Mouse (Mus musculus) midbrain, embryonic 16.5 days (tissue): ENCODE results near the gene Macrod2. TPM values are rescaled to one million over a fixed set of nuclear protein-coding genes. Genes with fewer than 3 reads are reported as not detected.

Source experiments
- ATAC-seq: fragments of 200-750 bp; cut with Nextera tagmentation; 2 replicates; pipeline ENCODE4 v1.8.0; 2017; ENCODE audit warnings: moderate TSS enrichment
- H3K27ac ChIP-seq: fragments of 300-500 bp; sonication (generic); 2 replicates; pipeline ENCODE4 v1.5.1; 2014; ENCODE audit warnings: mild to moderate bottlenecking, low read length, mixed read lengths
- H3K27me3 ChIP-seq: fragments of 300-500 bp; sonication (generic); 2 replicates; pipeline ENCODE4 v1.6.1; 2014; ENCODE audit warnings: low read depth, low read length, mixed read lengths; ENCODE audit not compliant: control insufficient read depth, insufficient read depth
- H3K36me3 ChIP-seq: fragments of 300-500 bp; sonication (generic); 2 replicates; pipeline ENCODE4 v1.6.1; 2014; ENCODE audit warnings: mild to moderate bottlenecking, low read length, moderate library complexity, mixed read lengths; ENCODE audit not compliant: control insufficient read depth, insufficient read depth
- H3K4me1 ChIP-seq: fragments of 300-500 bp; sonication (generic); 2 replicates; pipeline ENCODE4 v1.6.1; 2014; ENCODE audit warnings: mild to moderate bottlenecking, low read length, mixed read lengths; ENCODE audit not compliant: control insufficient read depth, insufficient read depth
- H3K4me2 ChIP-seq: fragments of 300-500 bp; sonication (generic); 2 replicates; pipeline ENCODE4 v1.6.1; 2014; ENCODE audit warnings: mild to moderate bottlenecking, low read length, mixed read lengths
- H3K4me3 ChIP-seq: fragments of 300-500 bp; sonication (generic); 2 replicates; pipeline ENCODE4 v1.5.1; 2014; ENCODE audit warnings: low read depth, mild to moderate bottlenecking, low read length, moderate library complexity, mixed read lengths
- H3K9ac ChIP-seq: fragments of 300-500 bp; sonication (generic); 2 replicates; pipeline ENCODE4 v1.6.1; 2014; ENCODE audit warnings: low read depth, low read length, mixed read lengths
- H3K9me3 ChIP-seq: fragments of 300-500 bp; sonication (generic); replicated peaks from 2 replicates; pipeline ENCODE4 v1.6.1; 2014; ENCODE audit warnings: mild to moderate bottlenecking, low read length, mixed read lengths; ENCODE audit not compliant: control insufficient read depth, poor library complexity, severe bottlenecking
- WGBS: fragments of 180-500 bp; shearing (Covaris S2); extraction: QIAGEN DNeasy Blood & Tissue Kit; methylation state at CpG from one replicate; pipeline ENCODE4 v1.1.7; 2014; 5-methylcytosine and 5-hydroxymethylcytosine counted together
- polyA plus RNA-seq: library from polyadenylated mRNA; unstranded; fragments of >200 nt; fragmentation: Nextera tagmentation; extraction: Ambion mirVana; gene quantifications from 2 replicates; pipeline ENCODE4 v1.2.1, GENCODE M21; 2015

Macrod2 gene
- polyA plus RNA-seq, 1 experiment from 2014 or later = 96.9 TPM

- H3K4me1 ChIP-seq = no peaks in the 10 kb centered on the region
- H3K27ac ChIP-seq = no peak overlapping the region
Observed at GRCm38 (mm10) chr2:141820795-141821194, 1425.7 kb downstream of the Macrod2 start.

GRCm38 (mm10) chr2:141825606-141826495, 1430.7 kb downstream of the Macrod2 start:
- no peak for ATAC-seq
- WGBS = 75% methylated on average over 8 of the region's 8 CpGs
- Histone ChIP-seq H3K4me3 (no peak overlapping the region), H3K27me3 (no peaks in the 10 kb centered on the region), H3K27ac (no peak overlapping the region), H3K9me3 (no peaks in the 10 kb centered on the region), H3K36me3 (no peaks in the 10 kb centered on the region), H3K4me1 (no peaks in the 10 kb centered on the region), H3K9ac (no peak overlapping the region), H3K4me2 (no peak overlapping the region)

More at GRCm38 (mm10) chr2:141820795-141821194, 1425.7 kb downstream of the Macrod2 start:
- H3K27me3 ChIP-seq = no peaks in the 10 kb centered on the region
- H3K9me3 ChIP-seq = no peaks in the 10 kb centered on the region
- ATAC-seq = no peak
- H3K4me3 ChIP-seq = no peak overlapping the region
- H3K36me3 ChIP-seq = no peaks in the 10 kb centered on the region
- no peak overlapping the region for H3K9ac ChIP-seq
- no peak overlapping the region for H3K4me2 ChIP-seq

GRCm38 (mm10) chr2:141830496-141830895, 1435.4 kb downstream of the Macrod2 start:
- Histone ChIP-seq H3K27ac (no peak overlapping the region), H3K9me3 (no peaks in the 10 kb centered on the region), H3K4me2 (no peak overlapping the region), H3K9ac (no peak overlapping the region), H3K4me1 (no peaks in the 10 kb centered on the region), H3K36me3 (no peaks in the 10 kb centered on the region), H3K27me3 (no peaks in the 10 kb centered on the region), H3K4me3 (no peak overlapping the region)
- no peak for ATAC-seq
- 86% methylated on average over 2 of the region's 2 CpGs for WGBS

GRCm38 (mm10) chr2:141831515-141831914, 1436.4 kb downstream of the Macrod2 start:
- ATAC-seq = no peak

GRCm38 (mm10) chr2:141834156-141834782, 1439.2 kb downstream of the Macrod2 start:
- H3K4me3 ChIP-seq = no peak overlapping the region
- H3K4me1 ChIP-seq = no peaks in the 10 kb centered on the region
- no peak overlapping the region for H3K4me2 ChIP-seq
- no peak for ATAC-seq
- no peaks in the 10 kb centered on the region for H3K9me3 ChIP-seq
- 86% methylated on average over 4 of the region's 4 CpGs for WGBS
- no peaks in the 10 kb centered on the region for H3K27me3 ChIP-seq
- no peak overlapping the region for H3K27ac ChIP-seq
- no peaks in the 10 kb centered on the region for H3K36me3 ChIP-seq
- H3K9ac ChIP-seq = no peak overlapping the region

More at GRCm38 (mm10) chr2:141831515-141831914, 1436.4 kb downstream of the Macrod2 start:
- H3K36me3 ChIP-seq = no peaks in the 10 kb centered on the region
- H3K9me3 ChIP-seq = no peaks in the 10 kb centered on the region
- no peak overlapping the region for H3K4me3 ChIP-seq
- H3K9ac ChIP-seq = no peak overlapping the region
- H3K27me3 ChIP-seq = no peaks in the 10 kb centered on the region
- WGBS = 75% methylated on average over 5 of the region's 5 CpGs
- H3K4me2 ChIP-seq = no peak overlapping the region
- H3K4me1 ChIP-seq = no peaks in the 10 kb centered on the region
- H3K27ac ChIP-seq = no peak overlapping the region

- Histone ChIP-seq H3K9ac (no peak overlapping the region), H3K36me3 (no peaks in the 10 kb centered on the region), H3K4me3 (no peak overlapping the region), H3K4me1 (no peaks in the 10 kb centered on the region), H3K4me2 (no peak overlapping the region), H3K27me3 (no peaks in the 10 kb centered on the region), H3K9me3 (no peaks in the 10 kb centered on the region), H3K27ac (no peak overlapping the region)
- 82% methylated on average over 6 of the region's 6 CpGs for WGBS
- ATAC-seq = no peak
Observed at GRCm38 (mm10) chr2:141844408-141845175, 1449.5 kb downstream of the Macrod2 start.

GRCm38 (mm10) chr2:141859220-141859619, 1464.1 kb downstream of the Macrod2 start:
- Histone ChIP-seq H3K9me3 (no peaks in the 10 kb centered on the region), H3K27ac (no peak overlapping the region), H3K36me3 (no peaks in the 10 kb centered on the region), H3K27me3 (no peaks in the 10 kb centered on the region), H3K4me2 (no peak overlapping the region), H3K4me3 (no peak overlapping the region), H3K9ac (no peak overlapping the region), H3K4me1 (peaks cover 6% of the 10 kb centered on the region; the same call in 1 of the 2 replicates)
- 46% methylated on average over 2 of the region's 2 CpGs for WGBS
- ATAC-seq = no peak

GRCm38 (mm10) chr2:141861679-141862268, 1466.7 kb downstream of the Macrod2 start:
- 77% methylated on average over 6 of the region's 6 CpGs for WGBS

More at GRCm38 (mm10) chr2:141861679-141862268, 1466.7 kb downstream of the Macrod2 start:
- Histone ChIP-seq H3K9ac (no peak overlapping the region), H3K4me3 (no peak overlapping the region), H3K36me3 (no peaks in the 10 kb centered on the region), H3K4me2 (no peak overlapping the region), H3K27ac (no peak overlapping the region), H3K9me3 (no peaks in the 10 kb centered on the region), H3K4me1 (peaks cover 6% of the 10 kb centered on the region; the same call in 1 of the 2 replicates), H3K27me3 (no peaks in the 10 kb centered on the region)
- no peak for ATAC-seq
